Mouse (Mus musculus) CH12.LX (cell line): Measurements from ENCODE around the gene Hsdl1. TPM values are rescaled to one million over a fixed set of nuclear protein-coding genes. Genes with fewer than 3 reads are reported as not detected.

ENCODE experiments used
- DNase-seq: peaks from one replicate; pipeline ENCODE4 v3.0.0-alpha.2; 2013; ENCODE audit errors: extremely low read depth
- H3K27ac ChIP-seq: 2 replicates; pipeline ENCODE4 v1.5.1; 2012; ENCODE audit warnings: low read depth, mild to moderate bottlenecking, control low read depth, moderate library complexity; ENCODE audit not compliant: insufficient read depth
- H3K27me3 ChIP-seq: replicated peaks from 2 replicates; pipeline ENCODE3; 2012; ENCODE audit warnings: inconsistent platforms
- H3K36me3 ChIP-seq, 2 experiments: replicated peaks in 1 of 2; 2 replicates each; pipeline versions ENCODE3 to v1.6.1; 2012; ENCODE audit warnings: inconsistent platforms in 1 of 2, low read length in 1 of 2, mild to moderate bottlenecking in 1 of 2, mixed read lengths in 1 of 2, moderate library complexity in 1 of 2; ENCODE audit not compliant: control insufficient read depth in 1 of 2, insufficient read depth in 1 of 2
- H3K4me1 ChIP-seq, 2 experiments: 2 replicates each; pipeline ENCODE4 v1.6.1; 2012; ENCODE audit warnings: inconsistent platforms in 1 of 2, moderate library complexity in 1 of 2; ENCODE audit not compliant: insufficient read depth in 2 of 2, control insufficient read depth in 1 of 2
- H3K4me2 ChIP-seq: 2 replicates; pipeline ENCODE4 v1.6.1; 2012; ENCODE audit warnings: low read depth, mild to moderate bottlenecking, control low read depth; ENCODE audit not compliant: poor library complexity, insufficient read depth, severe bottlenecking
- H3K4me3 ChIP-seq, 3 experiments: fragments of 150-350 bp in 1 of 3; sonication (generic) in 1 of 3; replicated peaks in 1 of 3; 2 replicates each; pipeline versions ENCODE3 to v1.5.1; 2011 to 2012; ENCODE audit warnings: low read depth in 2 of 3, low read length in 2 of 3, mild to moderate bottlenecking in 2 of 3, moderate library complexity in 2 of 3, control low read depth in 1 of 3, improper control_type of control experiment in 1 of 3, inconsistent platforms in 1 of 3, mixed read lengths in 1 of 3; ENCODE audit not compliant: poor library complexity in 1 of 3
- H3K79me2 ChIP-seq: replicated peaks from 2 replicates; pipeline ENCODE4 v1.6.1; 2012; ENCODE audit warnings: mild to moderate bottlenecking, moderate library complexity; ENCODE audit not compliant: control insufficient read depth, poor library complexity, insufficient read depth, severe bottlenecking; ENCODE audit errors: extremely low read depth
- H3K9ac ChIP-seq: 2 replicates; pipeline ENCODE4 v1.6.1; 2012; ENCODE audit warnings: low read depth, mild to moderate bottlenecking, control low read depth, moderate library complexity; ENCODE audit not compliant: insufficient read depth
- H3K9me3 ChIP-seq: replicated peaks from 2 replicates; pipeline ENCODE3; 2012; ENCODE audit warnings: low read length, inconsistent platforms, mixed read lengths
- CTCF ChIP-seq, 2 experiments: IDR thresholded peaks in 1 of 2; conservative IDR thresholded peaks in 1 of 2; 2 replicates each; pipeline ENCODE4 v1.5.1; 2011 to 2012; ENCODE audit warnings: low read depth in 2 of 2, low read length in 2 of 2, improper control_type of control experiment in 1 of 2, inconsistent platforms in 1 of 2, mild to moderate bottlenecking in 1 of 2, moderate library complexity in 1 of 2
- ETS1 ChIP-seq: conservative IDR thresholded peaks from 2 replicates; pipeline ENCODE4 v1.6.1; 2012; ENCODE audit warnings: low read depth, mild to moderate bottlenecking, inconsistent platforms, low read length, improper control_type of control experiment, moderate library complexity
- GABPA ChIP-seq: IDR thresholded peaks from 2 replicates; pipeline ENCODE4 v1.6.1; 2012; ENCODE audit warnings: low read depth, low read length, improper control_type of control experiment, inconsistent platforms; ENCODE audit not compliant: insufficient replicate concordance
- IRF4 ChIP-seq: IDR thresholded peaks from 2 replicates; pipeline ENCODE4 v1.6.1; 2014; ENCODE audit warnings: low read depth, mild to moderate bottlenecking, inconsistent platforms, low read length, improper control_type of control experiment
- KAT2A ChIP-seq: IDR thresholded peaks from 2 replicates; pipeline ENCODE4 v1.6.1; 2012; ENCODE audit warnings: low read length, improper control_type of control experiment, inconsistent platforms; ENCODE audit not compliant: insufficient replicate concordance
- MAX ChIP-seq: IDR thresholded peaks from 2 replicates; pipeline ENCODE4 v1.6.1; 2011; ENCODE audit warnings: low read length, improper control_type of control experiment
- MAZ ChIP-seq: IDR thresholded peaks from 2 replicates; pipeline ENCODE4 v1.6.1; 2012; ENCODE audit warnings: low read depth, mild to moderate bottlenecking, inconsistent platforms, low read length, improper control_type of control experiment, moderate library complexity
- MYC ChIP-seq: IDR thresholded peaks from 2 replicates; pipeline ENCODE4 v1.6.1; 2011; ENCODE audit warnings: low read depth, mild to moderate bottlenecking, improper control_type of control experiment, low read length
- NRF1 ChIP-seq: IDR thresholded peaks from 2 replicates; pipeline ENCODE4 v1.6.1; 2014; ENCODE audit warnings: low read depth, mild to moderate bottlenecking, inconsistent platforms, low read length, improper control_type of control experiment, moderate library complexity
- POLR2A ChIP-seq: IDR thresholded peaks from 2 replicates; pipeline ENCODE4 v1.6.1; 2011; ENCODE audit warnings: low read depth, mild to moderate bottlenecking, improper control_type of control experiment, low read length
- POLR2AphosphoS2 ChIP-seq: IDR thresholded peaks from 2 replicates; pipeline ENCODE4 v1.6.1; 2011; ENCODE audit warnings: low read depth, low read length, improper control_type of control experiment
- RAD21 ChIP-seq: IDR thresholded peaks from 2 replicates; pipeline ENCODE4 v1.6.1; 2011; ENCODE audit warnings: low read depth, mild to moderate bottlenecking, low read length, improper control_type of control experiment, moderate library complexity
- RCOR1 ChIP-seq: conservative IDR thresholded peaks from 2 replicates; pipeline ENCODE4 v1.6.1; 2012; ENCODE audit warnings: low read depth, mild to moderate bottlenecking, inconsistent platforms, low read length, improper control_type of control experiment
- SMC3 ChIP-seq: IDR thresholded peaks from 2 replicates; pipeline ENCODE4 v1.6.1; 2011; ENCODE audit warnings: low read depth, low read length, improper control_type of control experiment
- TCF12 ChIP-seq: IDR thresholded peaks from 2 replicates; pipeline ENCODE4 v1.6.1; 2014; ENCODE audit warnings: low read depth, mild to moderate bottlenecking, inconsistent platforms, low read length, improper control_type of control experiment
- UBTF ChIP-seq: IDR thresholded peaks from 2 replicates; pipeline ENCODE4 v1.6.1; 2012; ENCODE audit warnings: low read depth, mild to moderate bottlenecking, inconsistent platforms, low read length, improper control_type of control experiment, moderate library complexity
- USF1 ChIP-seq: IDR thresholded peaks from 2 replicates; pipeline ENCODE4 v1.6.1; 2014; ENCODE audit warnings: low read depth, mild to moderate bottlenecking, inconsistent platforms, low read length, improper control_type of control experiment
- ZC3H11A ChIP-seq: IDR thresholded peaks from 2 replicates; pipeline ENCODE4 v1.6.1; 2012; ENCODE audit warnings: low read depth, mild to moderate bottlenecking, inconsistent platforms, low read length, improper control_type of control experiment
- ZNF384 ChIP-seq: IDR thresholded peaks from 2 replicates; pipeline ENCODE4 v1.6.1; 2012; ENCODE audit warnings: low read depth, low read length, improper control_type of control experiment, inconsistent platforms
- dilution Hi-C: fragments of 300-500 bp; cut with MboI; formaldehyde crosslinking; loops from 2 replicates; pipeline ENCODE4 v1.14.3; 2020; ENCODE audit warnings: low sequenced_read_pairs; ENCODE audit not compliant: extremely low pct_unique_long_range_greater_than_20kb, extremely low pct_ligation_motif_present
- in situ Hi-C: fragments of 300-500 bp; cut with MboI; formaldehyde crosslinking; loops from 3 replicates; pipeline ENCODE4 v1.14.3; 2019; ENCODE audit warnings: low sequenced_read_pairs, low pct_ligation_motif_present, low pct_unique_long_range_greater_than_20kb, mixed read lengths
- polyA plus RNA-seq: library from polyadenylated mRNA; unstranded; fragments of >175 nt; gene quantifications from 2 replicates; pipeline ENCODE4 v1.2.1, GENCODE M21; 2012; ENCODE audit warnings: low read depth; ENCODE audit not compliant: insufficient read length
- total RNA-seq, 2 experiments: library from RNA; depleted of rRNA; stranded (reverse); fragments of 300-350 nt in 1 of 2; fragments of >200 nt in 1 of 2; gene quantifications; 2 replicates each; pipeline ENCODE4 v1.2.3; 2012 to 2014

Gene Hsdl1
- total and polyA plus RNA-seq, 3 experiments: 5.7 to 13.6 (median 8.2) TPM

- TF ChIP-seq MAX: peak; percentile 46; the same call in 1 of the 2 replicates
- TF ChIP-seq ZNF384: no peak
- no peak for TF ChIP-seq USF1
- no peak for TF ChIP-seq GABPA
- TF ChIP-seq MAZ: peak; percentile 73
- no peak for TF ChIP-seq SMC3
- TF ChIP-seq MYC: no peak; the same call in 1 of the 2 replicates
- TF ChIP-seq POLR2AphosphoS2: 0 out of 2 replicates have a peak, but pooled peaks have one; percentile 53
- no peak for TF ChIP-seq ETS1
- TF ChIP-seq NRF1: no peak
- TF ChIP-seq CTCF (conservative IDR thresholded peaks at IDR 0.05 in 1 of 2, IDR thresholded peaks at IDR 0.05 in 1 of 2; ENCODE audit: low read depth in 2 of 2, low read length in 2 of 2): no peak
- 0 out of 2 replicates have a peak, but pooled peaks have one; percentile 46 for TF ChIP-seq RCOR1
- peak; percentile 98 for TF ChIP-seq POLR2A
- TF ChIP-seq KAT2A: peak; percentile 54; the same call in 1 of the 2 replicates
Observed at GRCm38 (mm10) chr8:119558603-119559401, 16.2 kb downstream of the Hsdl1 start, which contains the start of gene Mbtps1 (continued).

GRCm38 (mm10) chr8:119557821-119558602 lies 17.0 kb downstream of the Hsdl1 start:
- Histone ChIP-seq H3K4me3 (peak overlapping the region; percentile 76 to 96 (median 91)), H3K9ac (peak overlapping the region; percentile 99), H3K4me1 (peaks cover 3 to 43% of the 10 kb centered on the region in 2 experiments; a peak in 3 of 4 replicates), H3K4me2 (peak overlapping the region; percentile 95), H3K27ac (peak overlapping the region; percentile 70), H3K79me2 (peaks cover 50% of the 10 kb centered on the region), H3K9me3 (no peaks in the 10 kb centered on the region), H3K36me3 (peaks cover 9 to 44% of the 10 kb centered on the region in 2 experiments), H3K27me3 (no peaks in the 10 kb centered on the region)
- peak; percentile 70 for DNase-seq
- no peak for TF ChIP-seq ZC3H11A
- no peak for TF ChIP-seq RAD21
- TF ChIP-seq UBTF: peak; percentile 76; the same call in 1 of the 2 replicates
- no peak for TF ChIP-seq POLR2A
- TF ChIP-seq IRF4: no peak
- 0 out of 2 replicates have a peak, but pooled peaks have one; percentile 1 for TF ChIP-seq MAX
- peak; percentile 98 for TF ChIP-seq NRF1
- TF ChIP-seq TCF12: peak; percentile 43
- TF ChIP-seq RCOR1: no peak
- dilution Hi-C loops (no loop called here), in situ Hi-C loops (loop anchor here (5.0 kb wide), 1 partner anchor 44 kb away; no protein-coding TSS in a partner anchor)
